Mouse (Mus musculus): Measurements from ENCODE around the gene Sim2.

Sim2 gene

GRCm38 (mm10) chr16:94084711-94085602 lies at the start of gene Sim2:
Gene Sim2 (plus strand): TSS chr16:94084931.
- no peak for DNase-seq (ENCODE audit: low spot score in 2 of 2)

- no peak for DNase-seq (ENCODE audit: low spot score in 2 of 2)
Observed at GRCm38 (mm10) chr16:94037280-94037679, 47.5 kb upstream of the Sim2 start.

GRCm38 (mm10) chr16:94038272-94038985 lies 46.3 kb upstream of the Sim2 start:
- peak; percentile 20 to 33 for DNase-seq (ENCODE audit: low spot score in 2 of 2)

- DNase-seq (ENCODE audit: low spot score in 2 of 2), result no peak
Observed at GRCm38 (mm10) chr16:94038986-94039341, 45.8 kb upstream of the Sim2 start.

GRCm38 (mm10) chr16:94040485-94040884 lies 44.2 kb upstream of the Sim2 start:
- no peak for DNase-seq (ENCODE audit: low spot score in 2 of 2)

GRCm38 (mm10) chr16:94041065-94041712 lies 43.5 kb upstream of the Sim2 start:
- DNase-seq (ENCODE audit: low spot score in 2 of 2), result no peak

- DNase-seq (ENCODE audit: low spot score in 2 of 2), result no peak
Observed at GRCm38 (mm10) chr16:94043797-94044196, 40.9 kb upstream of the Sim2 start.

GRCm38 (mm10) chr16:94044996-94045395 lies 39.7 kb upstream of the Sim2 start:
- no peak for DNase-seq (ENCODE audit: low spot score in 2 of 2)

GRCm38 (mm10) chr16:94050368-94050767 lies 34.4 kb upstream of the Sim2 start:
- no peak for DNase-seq (ENCODE audit: low spot score in 2 of 2)

- DNase-seq (ENCODE audit: low spot score in 2 of 2), result no peak
Observed at GRCm38 (mm10) chr16:94055176-94055575, 29.6 kb upstream of the Sim2 start.

GRCm38 (mm10) chr16:94055576-94055975 lies 29.2 kb upstream of the Sim2 start:
- DNase-seq (ENCODE audit: low spot score in 2 of 2), result no peak

GRCm38 (mm10) chr16:94059820-94060219 lies 24.9 kb upstream of the Sim2 start:
- DNase-seq (ENCODE audit: low spot score in 2 of 2), result no peak

- DNase-seq (ENCODE audit: low spot score in 2 of 2), result no peak
Observed at GRCm38 (mm10) chr16:94064211-94064610, 20.5 kb upstream of the Sim2 start.

GRCm38 (mm10) chr16:94065728-94066674 lies 18.7 kb upstream of the Sim2 start:
- no peak for DNase-seq (ENCODE audit: low spot score in 2 of 2)

- no peak for DNase-seq (ENCODE audit: low spot score in 2 of 2)
Observed at GRCm38 (mm10) chr16:94066771-94067170, 18.0 kb upstream of the Sim2 start.

GRCm38 (mm10) chr16:94067280-94067679 lies 17.5 kb upstream of the Sim2 start:
- no peak for DNase-seq (ENCODE audit: low spot score in 2 of 2)

GRCm38 (mm10) chr16:94069061-94069460 lies 15.7 kb upstream of the Sim2 start:
- DNase-seq (ENCODE audit: low spot score in 2 of 2), result no peak

- DNase-seq (ENCODE audit: low spot score in 2 of 2), result no peak
Observed at GRCm38 (mm10) chr16:94070920-94071319, 13.8 kb upstream of the Sim2 start.

GRCm38 (mm10) chr16:94071468-94071867 lies 13.3 kb upstream of the Sim2 start:
- DNase-seq (ENCODE audit: low spot score in 2 of 2), result no peak

- DNase-seq (ENCODE audit: low spot score in 2 of 2), result no peak
Observed at GRCm38 (mm10) chr16:94075362-94076027, 9.2 kb upstream of the Sim2 start.

Data from frontal cortex, postnatal 25 days (tissue).